Mouse (Mus musculus) MEL (cell line): ENCODE data around the gene Fam13a. TPM values are rescaled to one million over a fixed set of nuclear protein-coding genes. Genes with fewer than 3 reads are reported as not detected.

Experiments used
- DNase-seq: peaks from one replicate; pipeline ENCODE4 v3.0.0; 2011; ENCODE audit warnings: low read depth, low spot score
- H3K27ac ChIP-seq: 2 replicates; pipeline ENCODE4 v1.5.1; 2012; ENCODE audit warnings: low read depth, mild to moderate bottlenecking, control low read depth, low read length, moderate library complexity; ENCODE audit not compliant: control insufficient read depth
- H3K27me3 ChIP-seq, 2 experiments: fragments of 150-350 bp in 1 of 2; sonication (generic) in 1 of 2; 2 replicates each; pipeline ENCODE4 v1.6.1; 2012; ENCODE audit warnings: low read length in 2 of 2, mild to moderate bottlenecking in 2 of 2, improper control_type of control experiment in 1 of 2, moderate library complexity in 1 of 2; ENCODE audit not compliant: insufficient read depth in 2 of 2, control insufficient read depth in 1 of 2
- H3K36me3 ChIP-seq, 2 experiments: 2 replicates each; pipeline ENCODE4 v1.6.1; 2012 to 2014; ENCODE audit warnings: low read length in 2 of 2, improper control_type of control experiment in 1 of 2, inconsistent platforms in 1 of 2, mild to moderate bottlenecking in 1 of 2; ENCODE audit not compliant: insufficient read depth in 2 of 2, control insufficient read depth in 1 of 2
- H3K4me1 ChIP-seq, 2 experiments: fragments of 150-350 bp in 1 of 2; sonication (generic) in 1 of 2; 2 replicates each; pipeline ENCODE4 v1.6.1; 2012; ENCODE audit warnings: low read length in 2 of 2, improper control_type of control experiment in 1 of 2, mild to moderate bottlenecking in 1 of 2; ENCODE audit not compliant: insufficient read depth in 2 of 2, control insufficient read depth in 1 of 2
- H3K4me3 ChIP-seq, 2 experiments: fragments of 150-350 bp in 1 of 2; sonication (generic) in 1 of 2; 2 replicates each; pipeline ENCODE4 v1.5.1; 2012; ENCODE audit warnings: low read depth in 2 of 2, low read length in 2 of 2, mild to moderate bottlenecking in 2 of 2, moderate library complexity in 2 of 2, control low read depth in 1 of 2, improper control_type of control experiment in 1 of 2; ENCODE audit not compliant: control insufficient read depth in 1 of 2, insufficient read depth in 1 of 2
- H3K79me2 ChIP-seq: 2 replicates; pipeline ENCODE4 v1.6.1; 2012; ENCODE audit warnings: mild to moderate bottlenecking, low read length, moderate library complexity; ENCODE audit not compliant: control insufficient read depth, poor library complexity, insufficient read depth
- H3K9ac ChIP-seq: 2 replicates; pipeline ENCODE4 v1.6.1; 2012; ENCODE audit warnings: low read depth, mild to moderate bottlenecking, control low read depth, low read length, moderate library complexity; ENCODE audit not compliant: control insufficient read depth, poor library complexity, severe bottlenecking
- H3K9me3 ChIP-seq: fragments of 150-350 bp; sonication (generic); replicated peaks from 2 replicates; pipeline ENCODE4 v1.6.1; 2012; ENCODE audit warnings: mild to moderate bottlenecking, low read length, improper control_type of control experiment, moderate library complexity; ENCODE audit not compliant: insufficient read depth
- BHLHE40 ChIP-seq: IDR thresholded peaks from 2 replicates; pipeline ENCODE4 v1.6.1; 2012; ENCODE audit warnings: low read depth, mild to moderate bottlenecking, inconsistent platforms, low read length, improper control_type of control experiment, borderline replicate concordance
- CHD2 ChIP-seq: IDR thresholded peaks from 2 replicates; pipeline ENCODE4 v1.6.1; 2011; ENCODE audit warnings: low read length, improper control_type of control experiment
- CTCF ChIP-seq, 3 experiments: IDR thresholded peaks in 2 of 3; conservative IDR thresholded peaks in 1 of 3; 2 replicates each; pipeline ENCODE4 v1.5.1; 2011 to 2012; ENCODE audit warnings: low read length in 3 of 3, low read depth in 2 of 3, mild to moderate bottlenecking in 2 of 3, improper control_type of control experiment in 1 of 3, inconsistent platforms in 1 of 3, mixed read lengths in 1 of 3, moderate library complexity in 1 of 3; ENCODE audit not compliant: control insufficient read depth in 1 of 3, insufficient read depth in 1 of 3, poor library complexity in 1 of 3, severe bottlenecking in 1 of 3
- ELF1 ChIP-seq: IDR thresholded peaks from 2 replicates; pipeline ENCODE4 v1.6.1; 2014; ENCODE audit warnings: low read depth, mild to moderate bottlenecking, inconsistent platforms, low read length, improper control_type of control experiment, moderate library complexity
- GABPA ChIP-seq: IDR thresholded peaks from 2 replicates; pipeline ENCODE4 v1.6.1; 2012; ENCODE audit warnings: low read depth, mild to moderate bottlenecking, inconsistent platforms, low read length, improper control_type of control experiment, moderate library complexity
- GATA1 ChIP-seq: IDR thresholded peaks from 2 replicates; pipeline ENCODE4 v1.6.1; 2011; ENCODE audit warnings: low read depth, low read length, improper control_type of control experiment
- HCFC1 ChIP-seq: IDR thresholded peaks from 2 replicates; pipeline ENCODE4 v1.6.1; 2012; ENCODE audit warnings: low read depth, mild to moderate bottlenecking, inconsistent platforms, low read length, improper control_type of control experiment, moderate library complexity
- JUND ChIP-seq: IDR thresholded peaks from 2 replicates; pipeline ENCODE4 v1.6.1; 2011; ENCODE audit warnings: low read depth, mild to moderate bottlenecking, improper control_type of control experiment, low read length
- MAFK ChIP-seq: IDR thresholded peaks from 2 replicates; pipeline ENCODE4 v1.6.1; 2011; ENCODE audit warnings: low read depth, mild to moderate bottlenecking, low read length, improper control_type of control experiment, borderline replicate concordance
- MAX ChIP-seq: IDR thresholded peaks from 2 replicates; pipeline ENCODE4 v1.6.1; 2011; ENCODE audit warnings: low read length, improper control_type of control experiment
- MAZ ChIP-seq: IDR thresholded peaks from 2 replicates; pipeline ENCODE4 v1.6.1; 2012; ENCODE audit warnings: low read depth, mild to moderate bottlenecking, inconsistent platforms, low read length, improper control_type of control experiment
- MEF2A ChIP-seq: IDR thresholded peaks from 2 replicates; pipeline ENCODE4 v1.6.1; 2014; ENCODE audit warnings: low read depth, mild to moderate bottlenecking, inconsistent platforms, low read length, improper control_type of control experiment; ENCODE audit not compliant: poor library complexity, insufficient replicate concordance, severe bottlenecking; ENCODE audit errors: extremely low read depth
- MXI1 ChIP-seq: IDR thresholded peaks from 2 replicates; pipeline ENCODE4 v1.6.1; 2011; ENCODE audit warnings: mild to moderate bottlenecking, low read depth, low read length, improper control_type of control experiment
- MYB ChIP-seq: IDR thresholded peaks from 2 replicates; pipeline ENCODE4 v1.6.1; 2011; ENCODE audit warnings: mild to moderate bottlenecking, low read depth, low read length, improper control_type of control experiment
- MYC ChIP-seq: IDR thresholded peaks from 2 replicates; pipeline ENCODE4 v1.6.1; 2011; ENCODE audit warnings: low read depth, mild to moderate bottlenecking, low read length, improper control_type of control experiment, moderate library complexity
- NELFE ChIP-seq: IDR thresholded peaks from 2 replicates; pipeline ENCODE4 v1.6.1; 2011; ENCODE audit warnings: low read depth, low read length, improper control_type of control experiment
- NRF1 ChIP-seq: IDR thresholded peaks from 2 replicates; pipeline ENCODE4 v1.6.1; 2014; ENCODE audit warnings: low read depth, mild to moderate bottlenecking, inconsistent platforms, low read length, improper control_type of control experiment, moderate library complexity; ENCODE audit not compliant: poor library complexity, insufficient read depth, severe bottlenecking
- POLR2AphosphoS2 ChIP-seq: IDR thresholded peaks from 2 replicates; pipeline ENCODE4 v1.6.1; 2011; ENCODE audit warnings: low read length, improper control_type of control experiment
- POLR2AphosphoS5 ChIP-seq: IDR thresholded peaks from 2 replicates; pipeline ENCODE4 v1.6.1; 2012; ENCODE audit warnings: low read depth, borderline replicate concordance, mild to moderate bottlenecking, inconsistent platforms, low read length, moderate library complexity, mixed read lengths
- SMC3 ChIP-seq: IDR thresholded peaks from 2 replicates; pipeline ENCODE4 v1.6.1; 2011; ENCODE audit warnings: low read depth, low read length, improper control_type of control experiment
- TAL1 ChIP-seq: IDR thresholded peaks from 2 replicates; pipeline ENCODE4 v1.6.1; 2012; ENCODE audit warnings: mild to moderate bottlenecking, inconsistent platforms, low read length, moderate library complexity, mixed read lengths
- TBP ChIP-seq: IDR thresholded peaks from 2 replicates; pipeline ENCODE4 v1.8.0; 2011; ENCODE audit warnings: low read depth, low read length, improper control_type of control experiment
- TCF12 ChIP-seq: IDR thresholded peaks from 2 replicates; pipeline ENCODE4 v1.6.1; 2014; ENCODE audit warnings: low read depth, mild to moderate bottlenecking, inconsistent platforms, low read length, improper control_type of control experiment, moderate library complexity
- USF1 ChIP-seq: IDR thresholded peaks from 2 replicates; pipeline ENCODE4 v1.6.1; 2014; ENCODE audit warnings: low read depth, mild to moderate bottlenecking, inconsistent platforms, low read length, improper control_type of control experiment, moderate library complexity
- USF2 ChIP-seq, 2 experiments: IDR thresholded peaks; 2 replicates each; pipeline ENCODE4 v1.6.1; 2011 to 2012; ENCODE audit warnings: improper control_type of control experiment in 2 of 2, low read length in 2 of 2, borderline replicate concordance in 1 of 2, inconsistent platforms in 1 of 2, low read depth in 1 of 2, mild to moderate bottlenecking in 1 of 2; ENCODE audit not compliant: insufficient read depth in 1 of 2
- ZKSCAN1 ChIP-seq: IDR thresholded peaks from 2 replicates; pipeline ENCODE4 v1.6.1; 2012; ENCODE audit warnings: low read depth, mild to moderate bottlenecking, inconsistent platforms, low read length, improper control_type of control experiment, moderate library complexity
- ZNF384 ChIP-seq: IDR thresholded peaks from 2 replicates; pipeline ENCODE4 v1.6.1; 2012; ENCODE audit warnings: low read depth, mild to moderate bottlenecking, inconsistent platforms, low read length, improper control_type of control experiment
- polyA plus RNA-seq, 2 experiments: library from polyadenylated mRNA; stranded (reverse) in 1 of 2; unstranded in 1 of 2; fragments of >175 nt in 1 of 2; fragments of >200 nt in 1 of 2; gene quantifications; 2 replicates each; pipeline versions ENCODE4 v1.2.1 to v1.2.4; 2012; ENCODE audit warnings: low replicate concordance in 2 of 2, low read depth in 1 of 2; ENCODE audit not compliant: insufficient read length in 2 of 2, insufficient read depth in 1 of 2, missing spikeins in 1 of 2
- total RNA-seq: library from RNA; depleted of rRNA; stranded (reverse); fragments of 300-350 nt; gene quantifications from 2 replicates; pipeline ENCODE4 v1.2.3, GENCODE M21; 2012

Gene Fam13a
- total and polyA plus RNA-seq, 3 experiments, result not detected

DNA sequence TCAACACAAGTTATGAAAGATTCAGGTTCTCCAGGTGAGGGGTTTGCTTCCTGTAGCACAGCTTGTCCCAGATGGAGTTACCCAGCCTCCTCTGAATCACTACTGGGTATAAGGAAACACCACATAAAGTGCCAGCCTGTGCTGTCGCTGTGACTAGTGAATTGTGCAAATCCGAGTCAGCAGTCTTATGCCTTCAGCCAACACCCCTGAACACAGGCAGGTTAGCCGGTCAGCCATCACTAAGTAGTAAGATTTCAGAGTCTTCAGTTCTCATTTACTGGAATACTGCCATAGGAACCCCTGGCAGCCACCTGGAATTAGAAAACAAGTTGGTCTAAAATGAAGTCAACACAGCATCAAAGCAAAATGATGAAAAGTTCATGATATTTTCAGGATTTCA, 47.3 kb upstream of the Fam13a start:
- Histone ChIP-seq H3K79me2 (no peaks in the 10 kb centered on the region), H3K27me3 (no peaks in the 10 kb centered on the region), H3K4me1 (no peaks in the 10 kb centered on the region), H3K9me3 (no peaks in the 10 kb centered on the region), H3K27ac (no peak overlapping the region), H3K4me3 (no peak overlapping the region), H3K36me3 (no peaks in the 10 kb centered on the region), H3K9ac (no peak overlapping the region)
- TF ChIP-seq CTCF (IDR thresholded peaks at IDR 0.05 in 2 of 3, conservative IDR thresholded peaks at IDR 0.05 in 1 of 3; ENCODE audit: control insufficient read depth in 1 of 3, insufficient read depth in 1 of 3, low read depth in 2 of 3, low read length in 3 of 3, poor library complexity in 1 of 3, severe bottlenecking in 1 of 3), result no peak
- no peak for TF ChIP-seq TAL1
- no peak for TF ChIP-seq USF1
- no peak for TF ChIP-seq POLR2AphosphoS5
- no peak for TF ChIP-seq MAX
- TF ChIP-seq ZNF384, result no peak
- no peak for TF ChIP-seq USF2 (IDR thresholded peaks at IDR 0.05; ENCODE audit: borderline replicate concordance in 1 of 2, insufficient read depth in 1 of 2, low read depth in 1 of 2, low read length in 2 of 2)
- TF ChIP-seq TBP, result no peak
- TF ChIP-seq ZKSCAN1, result no peak
- TF ChIP-seq TCF12, result no peak
- TF ChIP-seq ELF1, result no peak
- TF ChIP-seq MYC, result no peak
- no peak for TF ChIP-seq CHD2
- TF ChIP-seq MYB, result no peak
- no peak for TF ChIP-seq MXI1
- no peak for TF ChIP-seq POLR2AphosphoS2
- TF ChIP-seq SMC3, result no peak
- no peak for TF ChIP-seq NRF1
- no peak for TF ChIP-seq GATA1
- TF ChIP-seq MAZ, result no peak
- DNase-seq, result no peak

DNA sequence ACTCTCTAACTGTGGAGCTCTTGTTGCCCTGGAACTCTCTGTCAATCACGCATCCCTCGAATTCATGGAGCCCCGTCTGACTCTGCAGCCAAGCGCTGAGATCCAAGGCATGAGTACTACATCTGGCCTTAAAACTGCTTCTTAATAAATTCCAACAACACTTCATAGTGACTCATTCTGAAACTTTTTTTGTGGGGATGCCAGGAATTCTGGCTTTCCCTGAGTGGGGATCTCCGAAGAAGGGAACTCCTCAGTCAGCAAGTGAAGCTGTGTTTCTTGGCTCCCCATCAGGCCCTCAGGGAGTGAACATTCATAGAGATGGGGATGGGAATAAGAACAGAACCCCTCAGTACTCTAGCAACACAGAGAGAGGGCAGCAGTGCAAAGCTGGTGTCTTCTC, 43.8 kb upstream of the Fam13a start:
- H3K36me3 ChIP-seq, result no peaks in the 10 kb centered on the region
- H3K9ac ChIP-seq, result no peak overlapping the region
- TF ChIP-seq GABPA (no peak), MAFK (no peak), NELFE (no peak), MXI1 (no peak), MEF2A (no peak), ELF1 (no peak), USF1 (no peak), BHLHE40 (no peak), JUND (no peak), HCFC1 (no peak), USF2 (IDR thresholded peaks at IDR 0.05; ENCODE audit: borderline replicate concordance in 1 of 2, insufficient read depth in 1 of 2, low read depth in 1 of 2, low read length in 2 of 2) (no peak), MYC (no peak), TBP (no peak), TCF12 (no peak), TAL1 (no peak)
- no peaks in the 10 kb centered on the region for H3K27me3 ChIP-seq
- no peak for DNase-seq
- no peaks in the 10 kb centered on the region for H3K9me3 ChIP-seq
- no peaks in the 10 kb centered on the region for H3K4me1 ChIP-seq
- no peak overlapping the region for H3K4me3 ChIP-seq
- no peak overlapping the region for H3K27ac ChIP-seq
- H3K79me2 ChIP-seq, result no peaks in the 10 kb centered on the region
